Mouse (Mus musculus) MEL (cell line): Measurements from ENCODE around the gene Psmb5.
A peak's percentile ranks its signal among the peaks of the same experiment; 100 is the strongest.

Experiments used
- CHD2 ChIP-seq: IDR thresholded peaks from 2 replicates; pipeline ENCODE4 v1.6.1; 2011; ENCODE audit warnings: low read length, improper control_type of control experiment
- CTCF ChIP-seq, 3 experiments: IDR thresholded peaks in 2 of 3; conservative IDR thresholded peaks in 1 of 3; 2 replicates each; pipeline ENCODE4 v1.5.1; 2011 to 2012; ENCODE audit warnings: low read length in 3 of 3, low read depth in 2 of 3, mild to moderate bottlenecking in 2 of 3, improper control_type of control experiment in 1 of 3, inconsistent platforms in 1 of 3, mixed read lengths in 1 of 3, moderate library complexity in 1 of 3; ENCODE audit not compliant: control insufficient read depth in 1 of 3, insufficient read depth in 1 of 3, poor library complexity in 1 of 3, severe bottlenecking in 1 of 3
- EP300 ChIP-seq, 2 experiments: IDR thresholded peaks; 2 replicates each; pipeline ENCODE4 v1.6.1; 2011; ENCODE audit warnings: improper control_type of control experiment in 2 of 2, low read length in 2 of 2, low read depth in 1 of 2, mild to moderate bottlenecking in 1 of 2
- MAX ChIP-seq: IDR thresholded peaks from 2 replicates; pipeline ENCODE4 v1.6.1; 2011; ENCODE audit warnings: low read length, improper control_type of control experiment
- MEF2A ChIP-seq: IDR thresholded peaks from 2 replicates; pipeline ENCODE4 v1.6.1; 2014; ENCODE audit warnings: low read depth, mild to moderate bottlenecking, inconsistent platforms, low read length, improper control_type of control experiment; ENCODE audit not compliant: poor library complexity, insufficient replicate concordance, severe bottlenecking; ENCODE audit errors: extremely low read depth
- NELFE ChIP-seq: IDR thresholded peaks from 2 replicates; pipeline ENCODE4 v1.6.1; 2011; ENCODE audit warnings: low read depth, low read length, improper control_type of control experiment
- NRF1 ChIP-seq: IDR thresholded peaks from 2 replicates; pipeline ENCODE4 v1.6.1; 2014; ENCODE audit warnings: low read depth, mild to moderate bottlenecking, inconsistent platforms, low read length, improper control_type of control experiment, moderate library complexity; ENCODE audit not compliant: poor library complexity, insufficient read depth, severe bottlenecking
- POLR2A ChIP-seq, 2 experiments: IDR thresholded peaks; 2 replicates each; pipeline ENCODE4 v1.6.1; 2011 to 2012; ENCODE audit warnings: low read length in 2 of 2, mild to moderate bottlenecking in 2 of 2, control low read depth in 1 of 2, improper control_type of control experiment in 1 of 2, low read depth in 1 of 2, moderate library complexity in 1 of 2; ENCODE audit not compliant: control insufficient read depth in 1 of 2, insufficient read depth in 1 of 2, poor library complexity in 1 of 2
- USF1 ChIP-seq: IDR thresholded peaks from 2 replicates; pipeline ENCODE4 v1.6.1; 2014; ENCODE audit warnings: low read depth, mild to moderate bottlenecking, inconsistent platforms, low read length, improper control_type of control experiment, moderate library complexity
- ZC3H11A ChIP-seq: IDR thresholded peaks from 2 replicates; pipeline ENCODE4 v1.6.1; 2012; ENCODE audit warnings: low read depth, mild to moderate bottlenecking, inconsistent platforms, low read length, improper control_type of control experiment
- ZNF384 ChIP-seq: IDR thresholded peaks from 2 replicates; pipeline ENCODE4 v1.6.1; 2012; ENCODE audit warnings: low read depth, mild to moderate bottlenecking, inconsistent platforms, low read length, improper control_type of control experiment

DNA sequence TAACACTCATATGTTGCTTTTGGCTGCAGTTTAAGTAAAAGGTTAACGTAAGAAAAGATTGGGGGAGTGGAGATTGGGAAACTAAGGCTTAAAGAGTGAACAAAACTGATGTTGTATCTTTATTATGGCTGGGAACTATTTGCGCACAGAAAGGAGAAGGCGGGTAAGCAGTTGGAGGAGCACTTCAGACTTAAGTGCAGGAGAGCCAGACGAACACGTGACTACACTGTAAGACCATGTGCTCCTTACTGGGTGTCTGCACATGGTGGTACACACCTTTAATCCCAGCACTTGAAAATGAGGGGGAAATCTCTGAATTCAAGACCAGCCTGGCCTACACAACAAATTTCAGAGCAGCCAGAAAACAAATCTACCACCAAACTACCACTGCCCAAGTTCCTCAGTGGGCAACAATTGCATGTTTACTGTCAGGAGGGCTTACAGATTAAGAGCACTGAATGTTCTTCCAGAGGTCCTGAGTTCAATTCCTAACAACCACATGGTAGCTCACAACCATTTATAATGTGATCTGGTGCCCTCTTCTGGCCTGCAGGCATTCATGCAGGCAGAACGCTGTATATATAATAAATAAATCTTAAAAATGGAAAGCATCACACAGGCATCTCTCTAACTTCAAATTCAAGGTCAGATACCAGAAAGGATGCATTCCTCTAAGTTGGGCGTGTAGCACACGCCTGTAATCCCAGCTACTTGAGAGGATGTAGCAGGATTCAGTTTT, 29.2 kb upstream of the Psmb5 start:
- TF ChIP-seq POLR2A (IDR thresholded peaks at IDR 0.05; ENCODE audit: control insufficient read depth in 1 of 2, insufficient read depth in 1 of 2, low read depth in 1 of 2, low read length in 2 of 2, poor library complexity in 1 of 2) (no peak; a peak in 1 of 4 replicates), EP300 (IDR thresholded peaks at IDR 0.05; ENCODE audit: low read depth in 1 of 2, low read length in 2 of 2) (no peak), ZC3H11A (no peak), MAX (no peak), NRF1 (no peak), CTCF (IDR thresholded peaks at IDR 0.05 in 2 of 3, conservative IDR thresholded peaks at IDR 0.05 in 1 of 3; ENCODE audit: control insufficient read depth in 1 of 3, insufficient read depth in 1 of 3, low read depth in 2 of 3, low read length in 3 of 3, poor library complexity in 1 of 3, severe bottlenecking in 1 of 3) (peak; percentile 12 to 26 (median 21); a peak in 2 of 6 replicates), CHD2 (no peak), NELFE (no peak), MEF2A (no peak), ZNF384 (no peak), USF1 (no peak)
